Mouse (Mus musculus) thymus, adult 2 months (tissue): ENCODE results near the gene Gm10142. TPM values are rescaled to one million over a fixed set of nuclear protein-coding genes. Genes with fewer than 3 reads are reported as not detected.
"Not testable (repeated sequence)": the region's sequence is repeated elsewhere in the genome, so short reads cannot be mapped to it uniquely, and the experiment has no call there.

Experiments used
- DNase-seq: peaks from one replicate; pipeline ENCODE4 v3.0.0; 2021
- H3K27ac ChIP-seq: fragments of 200-500 bp; 2 replicates; pipeline ENCODE4 v1.5.1; 2012; ENCODE audit warnings: low read length, control low read depth; ENCODE audit not compliant: control insufficient read depth, insufficient read depth
- H3K27me3 ChIP-seq: fragments of 200-500 bp; 2 replicates; pipeline ENCODE4 v1.6.1; 2012; ENCODE audit warnings: mild to moderate bottlenecking, low read length, moderate library complexity, mixed read lengths; ENCODE audit not compliant: control insufficient read depth, insufficient read depth
- H3K36me3 ChIP-seq: fragments of 200-500 bp; 2 replicates; pipeline ENCODE4 v1.6.1; 2012; ENCODE audit warnings: mild to moderate bottlenecking, low read length, moderate library complexity; ENCODE audit not compliant: control insufficient read depth, insufficient read depth
- H3K4me1 ChIP-seq: fragments of 200-500 bp; replicated peaks from 2 replicates; pipeline ENCODE4 v1.6.1; 2012; ENCODE audit warnings: low read length; ENCODE audit not compliant: control insufficient read depth, insufficient read depth
- H3K4me3 ChIP-seq: fragments of 200-500 bp; 2 replicates; pipeline ENCODE4 v1.5.1; 2012; ENCODE audit warnings: mild to moderate bottlenecking, low read length, control low read depth, moderate library complexity; ENCODE audit not compliant: control insufficient read depth, insufficient read depth
- CTCF ChIP-seq: fragments of 200-500 bp; IDR thresholded peaks from 2 replicates; pipeline ENCODE4 v1.5.1; 2012; ENCODE audit warnings: mild to moderate bottlenecking, control low read depth, low read length, moderate library complexity, borderline replicate concordance; ENCODE audit not compliant: control insufficient read depth, poor library complexity, insufficient read depth; ENCODE audit errors: extremely low read depth
- POLR2A ChIP-seq: fragments of 200-500 bp; IDR thresholded peaks from 2 replicates; pipeline ENCODE4 v1.6.1; 2012; ENCODE audit warnings: mild to moderate bottlenecking, low read length, control low read depth, moderate library complexity; ENCODE audit not compliant: control insufficient read depth, poor library complexity, insufficient read depth; ENCODE audit errors: extremely low read depth
- WGBS: fragments of 180-500 bp; shearing (Covaris S2); methylation state at CpG from one replicate; pipeline ENCODE4 v1.1.7; 2018; 5-methylcytosine and 5-hydroxymethylcytosine counted together
- polyA plus RNA-seq: library from polyadenylated mRNA; depleted of rRNA; stranded (reverse); fragments of >200 nt; gene quantifications from 2 replicates; pipeline ENCODE4 v1.2.3, GENCODE M21; 2012

Gm10142 gene
- polyA plus RNA-seq, 1 experiment, result not detected

GRCm38 (mm10) chr10:77682994-77683393 lies 32.6 kb upstream of the Gm10142 start:
- Histone ChIP-seq H3K4me3 (no peak overlapping the region), H3K27ac (no peak overlapping the region), H3K36me3 (no peaks in the 10 kb centered on the region), H3K27me3 (peaks cover 2% of the 10 kb centered on the region), H3K4me1 (peaks cover 3% of the 10 kb centered on the region; the same call in 1 of the 2 replicates)
- no peak for TF ChIP-seq CTCF
- TF ChIP-seq POLR2A, result no peak
- DNase-seq, result no peak
- 81% methylated on average over 7 of the region's 7 CpGs for WGBS

DNA sequence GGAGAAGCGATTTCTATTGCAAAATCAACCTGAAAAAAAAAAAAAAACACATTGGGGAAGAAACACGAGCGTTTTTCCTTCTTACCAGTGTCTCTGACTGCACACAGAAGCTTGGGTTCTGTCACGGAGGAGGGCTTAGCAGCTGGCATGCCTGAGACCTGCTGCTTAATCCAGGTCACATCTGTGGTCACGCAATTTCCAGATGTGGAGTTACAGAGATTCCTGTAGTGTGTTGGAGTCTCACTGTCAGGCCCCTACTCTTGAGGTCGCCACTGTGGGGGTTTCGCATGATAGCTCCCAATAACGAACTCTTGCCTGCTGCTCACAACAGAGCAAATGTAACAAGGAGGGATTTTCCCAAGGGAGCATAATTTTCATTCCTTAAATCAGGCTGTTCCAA lies 31.4 kb upstream of the Gm10142 start:
- Histone ChIP-seq H3K4me1 (no peaks in the 10 kb centered on the region; the same call in 1 of the 2 replicates), H3K4me3 (no peak overlapping the region), H3K27me3 (no peaks in the 10 kb centered on the region; the same call in 1 of the 2 replicates), H3K27ac (no peak overlapping the region), H3K36me3 (no peaks in the 10 kb centered on the region)
- 43% methylated on average over 8 of the region's 8 CpGs for WGBS
- DNase-seq, result no peak
- TF ChIP-seq POLR2A (no peak), CTCF (no peak)

GRCm38 (mm10) chr10:77685895-77686664 lies 29.5 kb upstream of the Gm10142 start, which contains the start of gene Tspear:
TSS of gene Tspear (plus strand) at chr10:77686569.
- DNase-seq, result no peak
- Histone ChIP-seq H3K4me1 (no peaks in the 10 kb centered on the region), H3K36me3 (no peaks in the 10 kb centered on the region), H3K27ac (no peak within 1 kb of the TSS), H3K4me3 (no peak within 1 kb of the TSS), H3K27me3 (no peaks in the 10 kb centered on the region; the same call in 1 of the 2 replicates)
- 21% methylated on average over 22 of the region's 22 CpGs for WGBS
- TF ChIP-seq CTCF (no peak), POLR2A (no peak)

DNA sequence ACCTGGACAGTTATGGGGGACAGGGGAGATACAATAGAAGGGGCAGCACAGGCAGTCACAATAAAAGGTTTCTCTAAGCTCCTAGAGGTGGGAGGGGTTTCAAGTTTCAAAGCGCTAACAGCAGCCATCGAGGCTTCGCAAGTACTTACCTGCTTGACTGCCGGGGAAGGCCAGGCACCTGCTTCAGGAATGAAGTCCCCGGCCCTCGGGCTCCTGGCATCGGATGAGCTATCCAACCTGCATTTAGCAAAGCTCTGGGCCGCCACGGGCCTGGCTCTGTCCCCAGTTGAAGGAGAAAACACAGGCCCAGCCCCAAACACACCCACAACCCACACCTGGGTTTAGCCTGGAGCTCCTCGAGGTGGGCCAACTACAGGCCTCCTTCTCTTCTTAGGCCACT lies 28.6 kb upstream of the Gm10142 start:
- no peaks in the 10 kb centered on the region; the same call in 1 of the 2 replicates for H3K27me3 ChIP-seq

GRCm38 (mm10) chr10:77690356-77690807 lies 25.2 kb upstream of the Gm10142 start, which contains the start of gene Gm19402:
TSS of gene Gm19402 (minus strand) at chr10:77690757.
- DNase-seq, H3K4me3 ChIP-seq, H3K36me3 ChIP-seq, H3K4me1 ChIP-seq, H3K27ac ChIP-seq, H3K27me3 ChIP-seq: not testable (repeated sequence)
- WGBS, result 76% methylated on average over 3 of the region's 3 CpGs

More for the DNA sequence above, 28.6 kb upstream of the Gm10142 start:
- Histone ChIP-seq H3K4me3 (no peak overlapping the region), H3K27ac (no peak overlapping the region), H3K4me1 (no peaks in the 10 kb centered on the region), H3K36me3 (no peaks in the 10 kb centered on the region)
- 53% methylated on average over 10 of the region's 10 CpGs for WGBS
- TF ChIP-seq CTCF (no peak), POLR2A (no peak)
- no peak for DNase-seq

GRCm38 (mm10) chr10:77697133-77697532 lies 18.5 kb upstream of the Gm10142 start, which contains the start of gene Gm9508:
TSS of gene Gm9508 (minus strand) at chr10:77697233.
- H3K27me3 ChIP-seq, result no peaks in the 10 kb centered on the region
- no peak within 1 kb of the TSS for H3K4me3 ChIP-seq
- WGBS, result 49% methylated on average over 4 of the region's 4 CpGs
- no peak within 1 kb of the TSS for H3K27ac ChIP-seq
- no peaks in the 10 kb centered on the region for H3K4me1 ChIP-seq
- DNase-seq, result no peak
- H3K36me3 ChIP-seq, result no peaks in the 10 kb centered on the region
- TF ChIP-seq CTCF (no peak), POLR2A (no peak)

DNA sequence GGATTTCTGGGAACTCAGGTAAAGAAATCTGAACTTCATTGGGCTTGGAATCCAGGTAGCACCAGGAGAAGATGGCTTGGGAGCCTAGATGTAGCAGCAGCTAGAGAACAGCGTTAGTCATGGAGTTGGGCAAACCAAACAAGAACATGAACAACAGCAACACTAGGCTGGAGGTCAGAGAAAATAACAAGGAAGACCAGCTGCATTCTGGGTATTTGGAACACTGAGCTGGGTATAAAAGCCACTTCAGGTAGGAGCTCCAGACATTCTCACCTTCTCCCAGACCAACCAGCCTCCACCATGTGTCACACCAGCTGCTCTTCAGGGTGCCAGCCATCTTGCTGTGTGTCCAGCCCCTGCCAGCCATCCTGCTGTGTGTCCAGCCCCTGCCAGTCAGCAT lies 9.3 kb upstream of the Gm10142 start, which contains the start of gene Gm10272:
Gm10272 (plus strand) TSS at position 301 of the 400 bp plus-strand sequence.
- Histone ChIP-seq H3K27me3 (no peaks in the 10 kb centered on the region), H3K4me3 (no peak within 1 kb of the TSS), H3K4me1 (no peaks in the 10 kb centered on the region), H3K27ac (no peak within 1 kb of the TSS), H3K36me3 (no peaks in the 10 kb centered on the region)
- 100% methylated on average over 1 of the region's 1 CpGs for WGBS
- no peak for TF ChIP-seq CTCF
- DNase-seq, result no peak
